Mouse (Mus musculus): ENCODE measurements around the gene Izumo4.

Gene Izumo4

GRCm38 (mm10) chr10:80686617-80687016, 15.4 kb upstream of the Izumo4 start:
- DNase-seq (ENCODE audit: low spot score in 2 of 2), result no peak

GRCm38 (mm10) chr10:80687850-80688249, 14.1 kb upstream of the Izumo4 start:
- DNase-seq (ENCODE audit: low spot score in 2 of 2), result peak; percentile 62 to 78

GRCm38 (mm10) chr10:80692249-80693165, 9.5 kb upstream of the Izumo4 start:
- peak; percentile 75 to 76 for DNase-seq (ENCODE audit: low spot score in 2 of 2)

- no peak for DNase-seq (ENCODE audit: low spot score in 2 of 2)
These were observed 8.5 kb upstream of the Izumo4 start for GRCm38 (mm10) chr10:80693401-80694045.

- DNase-seq (ENCODE audit: low spot score in 2 of 2), result no peak
These were observed 7.6 kb upstream of the Izumo4 start for GRCm38 (mm10) chr10:80694159-80694938.

GRCm38 (mm10) chr10:80695186-80695585, 6.8 kb upstream of the Izumo4 start:
- DNase-seq (ENCODE audit: low spot score in 2 of 2), result peak; percentile 96

GRCm38 (mm10) chr10:80695801-80696501, 6.0 kb upstream of the Izumo4 start:
- DNase-seq (ENCODE audit: low spot score in 2 of 2), result peak; percentile 74 to 76

- DNase-seq (ENCODE audit: low spot score in 2 of 2), result no peak
These were observed 5.2 kb upstream of the Izumo4 start for GRCm38 (mm10) chr10:80696502-80697392.

- no peak for DNase-seq (ENCODE audit: low spot score in 2 of 2)
These were observed 4.6 kb upstream of the Izumo4 start for GRCm38 (mm10) chr10:80697393-80697787.

- peak in 1 of 2 experiments; percentile 55 for DNase-seq (ENCODE audit: low spot score in 2 of 2)
These were observed 4.2 kb upstream of the Izumo4 start for GRCm38 (mm10) chr10:80697812-80698211.

- peak in 1 of 2 experiments; percentile 59 for DNase-seq (ENCODE audit: low spot score in 2 of 2)
These were observed 3.4 kb upstream of the Izumo4 start for GRCm38 (mm10) chr10:80698605-80699004.

- DNase-seq (ENCODE audit: low spot score in 2 of 2), result no peak
These were observed 1.9 kb upstream of the Izumo4 start for GRCm38 (mm10) chr10:80700038-80700504.

- peak; percentile 81 for DNase-seq (ENCODE audit: low spot score in 2 of 2)
These were observed 1.3 kb upstream of the Izumo4 start for GRCm38 (mm10) chr10:80700732-80701131.

- peak; percentile 95 to 96 for DNase-seq (ENCODE audit: low spot score in 2 of 2)
These were observed 779 bp downstream of the Izumo4 start for GRCm38 (mm10) chr10:80702536-80703390.

GRCm38 (mm10) chr10:80703643-80704042, 1.7 kb downstream of the Izumo4 start:
- DNase-seq (ENCODE audit: low spot score in 2 of 2), result no peak

GRCm38 (mm10) chr10:80704418-80704817, 2.4 kb downstream of the Izumo4 start:
- no peak for DNase-seq (ENCODE audit: low spot score in 2 of 2)

GRCm38 (mm10) chr10:80705033-80705432, 3.0 kb downstream of the Izumo4 start:
- no peak for DNase-seq (ENCODE audit: low spot score in 2 of 2)

GRCm38 (mm10) chr10:80705479-80705878, 3.5 kb downstream of the Izumo4 start:
- no peak for DNase-seq (ENCODE audit: low spot score in 2 of 2)

GRCm38 (mm10) chr10:80710834-80711233, 8.8 kb downstream of the Izumo4 start:
- DNase-seq (ENCODE audit: low spot score in 2 of 2), result no peak
